Mouse (Mus musculus): ENCODE measurements around the gene Ano4. TPM values are rescaled to one million over a fixed set of nuclear protein-coding genes. Genes with fewer than 3 reads are reported as not detected.

Ano4 gene
- polyA plus RNA-seq, 1 experiment from 2014 or later: 0.18 TPM

GRCm38 (mm10) chr10:89263396-89263795 lies 81.2 kb downstream of the Ano4 start:
- no peak for ATAC-seq (ENCODE audit: low read depth)
- H3K27ac ChIP-seq (ENCODE audit: low read length): no peak overlapping the region
- WGBS (ENCODE audit: insufficient replicate concordance): 51% methylated on average over 4 of the region's 4 CpGs

GRCm38 (mm10) chr10:89257457-89258381 lies 86.8 kb downstream of the Ano4 start:
- H3K9ac ChIP-seq (ENCODE audit: low read depth, low read length): no peak overlapping the region
- no peaks in the 10 kb centered on the region for H3K9me3 ChIP-seq (replicated peaks; ENCODE audit: control insufficient read depth, low read length)
- peaks cover 7% of the 10 kb centered on the region for H3K27me3 ChIP-seq (ENCODE audit: control insufficient read depth, insufficient read depth, low read depth, low read length)
- no peak for ATAC-seq (ENCODE audit: low read depth)
- H3K4me2 ChIP-seq (ENCODE audit: low read depth, low read length): no peak overlapping the region
- H3K4me3 ChIP-seq (ENCODE audit: low read depth, low read length): no peak overlapping the region
- no peak overlapping the region for H3K27ac ChIP-seq (ENCODE audit: low read length)
- WGBS (ENCODE audit: insufficient replicate concordance): 4% methylated on average over 16 of the region's 16 CpGs
- H3K36me3 ChIP-seq (ENCODE audit: control insufficient read depth, insufficient read depth): no peaks in the 10 kb centered on the region
- no peaks in the 10 kb centered on the region for H3K4me1 ChIP-seq (ENCODE audit: control insufficient read depth, low read depth, low read length)

More at GRCm38 (mm10) chr10:89263396-89263795, 81.2 kb downstream of the Ano4 start:
- H3K4me3 ChIP-seq (ENCODE audit: low read depth, low read length): no peak overlapping the region
- H3K9ac ChIP-seq (ENCODE audit: low read depth, low read length): no peak overlapping the region
- H3K4me2 ChIP-seq (ENCODE audit: low read depth, low read length): no peak overlapping the region
- H3K4me1 ChIP-seq (ENCODE audit: control insufficient read depth, low read depth, low read length): no peaks in the 10 kb centered on the region
- H3K9me3 ChIP-seq (replicated peaks; ENCODE audit: control insufficient read depth, low read length): no peaks in the 10 kb centered on the region
- H3K36me3 ChIP-seq (ENCODE audit: control insufficient read depth, insufficient read depth): no peaks in the 10 kb centered on the region
- H3K27me3 ChIP-seq (ENCODE audit: control insufficient read depth, insufficient read depth, low read depth, low read length): no peaks in the 10 kb centered on the region

GRCm38 (mm10) chr10:89256762-89257456 lies 87.7 kb downstream of the Ano4 start:
- WGBS (ENCODE audit: insufficient replicate concordance): 7% methylated on average over 17 of the region's 17 CpGs
- H3K4me2 ChIP-seq (ENCODE audit: low read depth, low read length): no peak overlapping the region

GRCm38 (mm10) chr10:89254765-89255164 lies 89.8 kb downstream of the Ano4 start:
- ATAC-seq (ENCODE audit: low read depth): no peak
- H3K9ac ChIP-seq (ENCODE audit: low read depth, low read length): no peak overlapping the region
- no peak overlapping the region for H3K27ac ChIP-seq (ENCODE audit: low read length)
- H3K4me2 ChIP-seq (ENCODE audit: low read depth, low read length): no peak overlapping the region
- 47% methylated on average over 5 of the region's 5 CpGs for WGBS (ENCODE audit: insufficient replicate concordance)
- H3K4me1 ChIP-seq (ENCODE audit: control insufficient read depth, low read depth, low read length): no peaks in the 10 kb centered on the region
- H3K4me3 ChIP-seq (ENCODE audit: low read depth, low read length): no peak overlapping the region
- H3K9me3 ChIP-seq (replicated peaks; ENCODE audit: control insufficient read depth, low read length): no peaks in the 10 kb centered on the region
- peaks cover 7% of the 10 kb centered on the region for H3K27me3 ChIP-seq (ENCODE audit: control insufficient read depth, insufficient read depth, low read depth, low read length)
- no peaks in the 10 kb centered on the region for H3K36me3 ChIP-seq (ENCODE audit: control insufficient read depth, insufficient read depth)

More at GRCm38 (mm10) chr10:89256762-89257456, 87.7 kb downstream of the Ano4 start:
- no peak overlapping the region for H3K9ac ChIP-seq (ENCODE audit: low read depth, low read length)
- H3K4me1 ChIP-seq (ENCODE audit: control insufficient read depth, low read depth, low read length): no peaks in the 10 kb centered on the region
- no peak for ATAC-seq (ENCODE audit: low read depth)
- no peaks in the 10 kb centered on the region for H3K9me3 ChIP-seq (replicated peaks; ENCODE audit: control insufficient read depth, low read length)
- H3K27me3 ChIP-seq (ENCODE audit: control insufficient read depth, insufficient read depth, low read depth, low read length): peaks cover 7% of the 10 kb centered on the region
- no peaks in the 10 kb centered on the region for H3K36me3 ChIP-seq (ENCODE audit: control insufficient read depth, insufficient read depth)
- H3K4me3 ChIP-seq (ENCODE audit: low read depth, low read length): no peak overlapping the region
- no peak overlapping the region for H3K27ac ChIP-seq (ENCODE audit: low read length)

GRCm38 (mm10) chr10:89253799-89254198 lies 90.8 kb downstream of the Ano4 start:
- Histone ChIP-seq H3K4me3 (ENCODE audit: low read depth, low read length) (no peak overlapping the region), H3K4me2 (ENCODE audit: low read depth, low read length) (no peak overlapping the region), H3K27me3 (ENCODE audit: control insufficient read depth, insufficient read depth, low read depth, low read length) (peaks cover 7% of the 10 kb centered on the region), H3K4me1 (ENCODE audit: control insufficient read depth, low read depth, low read length) (no peaks in the 10 kb centered on the region), H3K36me3 (ENCODE audit: control insufficient read depth, insufficient read depth) (no peaks in the 10 kb centered on the region), H3K27ac (ENCODE audit: low read length) (no peak overlapping the region), H3K9ac (ENCODE audit: low read depth, low read length) (no peak overlapping the region), H3K9me3 (replicated peaks; ENCODE audit: control insufficient read depth, low read length) (no peaks in the 10 kb centered on the region)
- no peak for ATAC-seq (ENCODE audit: low read depth)
- WGBS (ENCODE audit: insufficient replicate concordance): 66% methylated on average over 3 of the region's 3 CpGs

GRCm38 (mm10) chr10:89252636-89253035 lies 91.9 kb downstream of the Ano4 start:
- no peak overlapping the region for H3K4me3 ChIP-seq (ENCODE audit: low read depth, low read length)
- H3K9ac ChIP-seq (ENCODE audit: low read depth, low read length): no peak overlapping the region
- no peak overlapping the region for H3K27ac ChIP-seq (ENCODE audit: low read length)
- H3K36me3 ChIP-seq (ENCODE audit: control insufficient read depth, insufficient read depth): no peaks in the 10 kb centered on the region
- WGBS (ENCODE audit: insufficient replicate concordance): 70% methylated on average over 5 of the region's 5 CpGs
- H3K4me2 ChIP-seq (ENCODE audit: low read depth, low read length): no peak overlapping the region
- H3K9me3 ChIP-seq (replicated peaks; ENCODE audit: control insufficient read depth, low read length): no peaks in the 10 kb centered on the region
- H3K27me3 ChIP-seq (ENCODE audit: control insufficient read depth, insufficient read depth, low read depth, low read length): peaks cover 5% of the 10 kb centered on the region
- H3K4me1 ChIP-seq (ENCODE audit: control insufficient read depth, low read depth, low read length): no peaks in the 10 kb centered on the region
- no peak for ATAC-seq (ENCODE audit: low read depth)

- H3K27ac ChIP-seq (ENCODE audit: low read length): no peak overlapping the region
- H3K4me1 ChIP-seq (ENCODE audit: control insufficient read depth, low read depth, low read length): no peaks in the 10 kb centered on the region
- H3K9ac ChIP-seq (ENCODE audit: low read depth, low read length): no peak overlapping the region
- no peak for ATAC-seq (ENCODE audit: low read depth)
- H3K4me2 ChIP-seq (ENCODE audit: low read depth, low read length): no peak overlapping the region
- no peak overlapping the region for H3K4me3 ChIP-seq (ENCODE audit: low read depth, low read length)
- H3K27me3 ChIP-seq (ENCODE audit: control insufficient read depth, insufficient read depth, low read depth, low read length): no peaks in the 10 kb centered on the region
- no peaks in the 10 kb centered on the region for H3K9me3 ChIP-seq (replicated peaks; ENCODE audit: control insufficient read depth, low read length)
- WGBS (ENCODE audit: insufficient replicate concordance): 66% methylated on average over 1 of the region's 1 CpGs
- H3K36me3 ChIP-seq (ENCODE audit: control insufficient read depth, insufficient read depth): no peaks in the 10 kb centered on the region
These were observed 100.8 kb downstream of the Ano4 start for GRCm38 (mm10) chr10:89243808-89244207.

GRCm38 (mm10) chr10:89224524-89224923 lies 120.0 kb downstream of the Ano4 start:
- H3K27ac ChIP-seq (ENCODE audit: low read length): no peak overlapping the region
- H3K4me3 ChIP-seq (ENCODE audit: low read depth, low read length): no peak overlapping the region
- no peak overlapping the region for H3K9ac ChIP-seq (ENCODE audit: low read depth, low read length)
- no peaks in the 10 kb centered on the region for H3K36me3 ChIP-seq (ENCODE audit: control insufficient read depth, insufficient read depth)
- no peaks in the 10 kb centered on the region for H3K9me3 ChIP-seq (replicated peaks; ENCODE audit: control insufficient read depth, low read length)
- H3K4me2 ChIP-seq (ENCODE audit: low read depth, low read length): no peak overlapping the region
- H3K27me3 ChIP-seq (ENCODE audit: control insufficient read depth, insufficient read depth, low read depth, low read length): no peaks in the 10 kb centered on the region
- 30% methylated on average over 7 of the region's 7 CpGs for WGBS (ENCODE audit: insufficient replicate concordance)
- no peak for ATAC-seq (ENCODE audit: low read depth)
- H3K4me1 ChIP-seq (ENCODE audit: control insufficient read depth, low read depth, low read length): no peaks in the 10 kb centered on the region

Data from liver, embryonic 16.5 days (tissue).